Mouse (Mus musculus): ENCODE measurements around the gene Slit2. TPM values are rescaled to one million over a fixed set of nuclear protein-coding genes. Genes with fewer than 3 reads are reported as not detected.

The Slit2 gene
- polyA plus RNA-seq (2015; fragmentation: Nextera tagmentation; extraction: Ambion mirVana) = 16.7 and 20.3 TPM in 2 replicates

- H3K4me2 ChIP-seq (ENCODE audit: low read depth, low read length) = peak within 1 kb of the TSS; percentile 76
- no peaks in the 10 kb centered on the region for H3K36me3 ChIP-seq (ENCODE audit: control insufficient read depth, insufficient read depth, low read length)
- H3K4me3 ChIP-seq (replicated peaks; ENCODE audit: low read length) = peak within 1 kb of the TSS; percentile 72
- H3K4me1 ChIP-seq (ENCODE audit: control insufficient read depth, insufficient read depth, low read length) = peaks cover 18% of the 10 kb centered on the region; the same call in 1 of the 2 replicates
- peak within 1 kb of the TSS; percentile 49 for H3K27ac ChIP-seq (ENCODE audit: low read length)
- H3K27me3 ChIP-seq (ENCODE audit: control insufficient read depth, insufficient read depth, low read length) = peaks cover 7% of the 10 kb centered on the region
- no peaks in the 10 kb centered on the region for H3K9me3 ChIP-seq (replicated peaks; ENCODE audit: control insufficient read depth, low read length)
- peak; percentile 92 for ATAC-seq (ENCODE audit: insufficient read depth, low FRiP score)
- under 1% methylated on average over 64 of the region's 66 CpGs for WGBS
- peak within 1 kb of the TSS; percentile 80 for H3K9ac ChIP-seq (ENCODE audit: low read length)
Measured at GRCm38 (mm10) chr5:47982941-47983701, at the start of gene Slit2. TSS of gene Slit2 (plus strand) at chr5:47983138.

- WGBS = 50% methylated on average over 5 of the region's 5 CpGs
- no peak overlapping the region for H3K4me3 ChIP-seq (replicated peaks; ENCODE audit: low read length)
- H3K27ac ChIP-seq (ENCODE audit: low read length) = peak overlapping the region; percentile 46; the same call in 1 of the 2 replicates
- no peak overlapping the region for H3K4me2 ChIP-seq (ENCODE audit: low read depth, low read length)
- no peak overlapping the region for H3K9ac ChIP-seq (ENCODE audit: low read length)
- H3K9me3 ChIP-seq (replicated peaks; ENCODE audit: control insufficient read depth, low read length) = no peaks in the 10 kb centered on the region
- H3K27me3 ChIP-seq (ENCODE audit: control insufficient read depth, insufficient read depth, low read length) = no peaks in the 10 kb centered on the region
- no peaks in the 10 kb centered on the region for H3K4me1 ChIP-seq (ENCODE audit: control insufficient read depth, insufficient read depth, low read length)
- ATAC-seq (ENCODE audit: insufficient read depth, low FRiP score) = peak; percentile 56; the same call in 1 of the 2 replicates
- H3K36me3 ChIP-seq (ENCODE audit: control insufficient read depth, insufficient read depth, low read length) = no peaks in the 10 kb centered on the region
Measured at GRCm38 (mm10) chr5:47938586-47939372, 44.2 kb upstream of the Slit2 start.

GRCm38 (mm10) chr5:47956451-47956850, 26.5 kb upstream of the Slit2 start:
- H3K4me2 ChIP-seq (ENCODE audit: low read depth, low read length) = no peak overlapping the region
- no peaks in the 10 kb centered on the region for H3K4me1 ChIP-seq (ENCODE audit: control insufficient read depth, insufficient read depth, low read length)
- no peak for ATAC-seq (ENCODE audit: insufficient read depth, low FRiP score)
- no peaks in the 10 kb centered on the region for H3K36me3 ChIP-seq (ENCODE audit: control insufficient read depth, insufficient read depth, low read length)
- H3K9me3 ChIP-seq (replicated peaks; ENCODE audit: control insufficient read depth, low read length) = no peaks in the 10 kb centered on the region
- no peak overlapping the region for H3K4me3 ChIP-seq (replicated peaks; ENCODE audit: low read length)
- H3K27me3 ChIP-seq (ENCODE audit: control insufficient read depth, insufficient read depth, low read length) = no peaks in the 10 kb centered on the region
- H3K9ac ChIP-seq (ENCODE audit: low read length) = no peak overlapping the region
- H3K27ac ChIP-seq (ENCODE audit: low read length) = no peak overlapping the region
- 54% methylated on average over 1 of the region's 1 CpGs for WGBS

GRCm38 (mm10) chr5:47975795-47976194, 7.1 kb upstream of the Slit2 start:
- Histone ChIP-seq H3K9ac (ENCODE audit: low read length) (no peak overlapping the region), H3K4me3 (replicated peaks; ENCODE audit: low read length) (no peak overlapping the region), H3K27me3 (ENCODE audit: control insufficient read depth, insufficient read depth, low read length) (no peaks in the 10 kb centered on the region), H3K4me1 (ENCODE audit: control insufficient read depth, insufficient read depth, low read length) (no peaks in the 10 kb centered on the region), H3K27ac (ENCODE audit: low read length) (no peak overlapping the region), H3K36me3 (ENCODE audit: control insufficient read depth, insufficient read depth, low read length) (no peaks in the 10 kb centered on the region), H3K9me3 (replicated peaks; ENCODE audit: control insufficient read depth, low read length) (no peaks in the 10 kb centered on the region), H3K4me2 (ENCODE audit: low read depth, low read length) (no peak overlapping the region)
- 52% methylated on average over 2 of the region's 2 CpGs for WGBS
- no peak for ATAC-seq (ENCODE audit: insufficient read depth, low FRiP score)

GRCm38 (mm10) chr5:47979371-47979770, 3.6 kb upstream of the Slit2 start:
- H3K4me3 ChIP-seq (replicated peaks; ENCODE audit: low read length) = no peak overlapping the region
- H3K27ac ChIP-seq (ENCODE audit: low read length) = no peak overlapping the region
- H3K4me2 ChIP-seq (ENCODE audit: low read depth, low read length) = no peak overlapping the region
- ATAC-seq (ENCODE audit: insufficient read depth, low FRiP score) = no peak
- 29% methylated on average over 4 of the region's 4 CpGs for WGBS
- H3K4me1 ChIP-seq (ENCODE audit: control insufficient read depth, insufficient read depth, low read length) = peaks cover 6% of the 10 kb centered on the region; the same call in 1 of the 2 replicates
- no peaks in the 10 kb centered on the region for H3K36me3 ChIP-seq (ENCODE audit: control insufficient read depth, insufficient read depth, low read length)
- H3K9me3 ChIP-seq (replicated peaks; ENCODE audit: control insufficient read depth, low read length) = no peaks in the 10 kb centered on the region
- H3K9ac ChIP-seq (ENCODE audit: low read length) = no peak overlapping the region
- H3K27me3 ChIP-seq (ENCODE audit: control insufficient read depth, insufficient read depth, low read length) = peaks cover 4% of the 10 kb centered on the region

GRCm38 (mm10) chr5:47980459-47980858, 2.5 kb upstream of the Slit2 start:
- H3K36me3 ChIP-seq (ENCODE audit: control insufficient read depth, insufficient read depth, low read length) = no peaks in the 10 kb centered on the region
- H3K4me3 ChIP-seq (replicated peaks; ENCODE audit: low read length) = no peak overlapping the region
- H3K4me2 ChIP-seq (ENCODE audit: low read depth, low read length) = no peak overlapping the region
- no peak overlapping the region for H3K9ac ChIP-seq (ENCODE audit: low read length)
- H3K27ac ChIP-seq (ENCODE audit: low read length) = no peak overlapping the region
- no peak for ATAC-seq (ENCODE audit: insufficient read depth, low FRiP score)
- H3K9me3 ChIP-seq (replicated peaks; ENCODE audit: control insufficient read depth, low read length) = no peaks in the 10 kb centered on the region
- H3K27me3 ChIP-seq (ENCODE audit: control insufficient read depth, insufficient read depth, low read length) = peaks cover 7% of the 10 kb centered on the region
- H3K4me1 ChIP-seq (ENCODE audit: control insufficient read depth, insufficient read depth, low read length) = peaks cover 14% of the 10 kb centered on the region; the same call in 1 of the 2 replicates
- 33% methylated on average over 5 of the region's 5 CpGs for WGBS

- H3K27ac ChIP-seq (ENCODE audit: low read length) = no peak overlapping the region
- H3K4me2 ChIP-seq (ENCODE audit: low read depth, low read length) = peak overlapping the region; percentile 76
- H3K9ac ChIP-seq (ENCODE audit: low read length) = no peak overlapping the region
- WGBS = 63% methylated on average over 8 of the region's 8 CpGs
- no peaks in the 10 kb centered on the region for H3K36me3 ChIP-seq (ENCODE audit: control insufficient read depth, insufficient read depth, low read length)
- no peak for ATAC-seq (ENCODE audit: insufficient read depth, low FRiP score)
- peaks cover 7% of the 10 kb centered on the region for H3K27me3 ChIP-seq (ENCODE audit: control insufficient read depth, insufficient read depth, low read length)
- H3K9me3 ChIP-seq (replicated peaks; ENCODE audit: control insufficient read depth, low read length) = no peaks in the 10 kb centered on the region
- no peak overlapping the region for H3K4me3 ChIP-seq (replicated peaks; ENCODE audit: low read length)
- H3K4me1 ChIP-seq (ENCODE audit: control insufficient read depth, insufficient read depth, low read length) = peaks cover 18% of the 10 kb centered on the region; the same call in 1 of the 2 replicates
Measured at GRCm38 (mm10) chr5:47981951-47982350, 987 bp upstream of the Slit2 start.

GRCm38 (mm10) chr5:47983746-47984583, 1.0 kb downstream of the Slit2 start:
- peak overlapping the region; percentile 72 for H3K4me3 ChIP-seq (replicated peaks; ENCODE audit: low read length)
- under 1% methylated on average over 34 of the region's 38 CpGs for WGBS
- H3K27ac ChIP-seq (ENCODE audit: low read length) = no peak overlapping the region; the same call in 1 of the 2 replicates

More at GRCm38 (mm10) chr5:47983746-47984583, 1.0 kb downstream of the Slit2 start:
- Histone ChIP-seq H3K36me3 (ENCODE audit: control insufficient read depth, insufficient read depth, low read length) (no peaks in the 10 kb centered on the region), H3K4me2 (ENCODE audit: low read depth, low read length) (peak overlapping the region; percentile 76), H3K27me3 (ENCODE audit: control insufficient read depth, insufficient read depth, low read length) (peaks cover 7% of the 10 kb centered on the region), H3K9me3 (replicated peaks; ENCODE audit: control insufficient read depth, low read length) (no peaks in the 10 kb centered on the region), H3K9ac (ENCODE audit: low read length) (peak overlapping the region; percentile 80), H3K4me1 (ENCODE audit: control insufficient read depth, insufficient read depth, low read length) (peaks cover 18% of the 10 kb centered on the region; the same call in 1 of the 2 replicates)
- 0 out of 2 replicates have a peak, but pooled peaks have one; percentile 4 for ATAC-seq (ENCODE audit: insufficient read depth, low FRiP score)

Measured in stomach, embryonic 16.5 days (tissue).